Mouse (Mus musculus) forebrain, postnatal 0 days (tissue): ENCODE measurements around the gene Krt42. TPM values are rescaled to one million over a fixed set of nuclear protein-coding genes. Genes with fewer than 3 reads are reported as not detected.
"Not testable (repeated sequence)": the region's sequence is repeated elsewhere in the genome, so short reads cannot be mapped to it uniquely, and the experiment has no call there.

Source experiments
- ATAC-seq: fragments of 200-750 bp; cut with Nextera tagmentation; 2 replicates; pipeline ENCODE4 v1.8.0; 2017; ENCODE audit warnings: mild to moderate bottlenecking, moderate library complexity
- DNase-seq: peaks from one replicate; pipeline ENCODE4 v3.0.0-alpha.2; 2015
- H3K27ac ChIP-seq: fragments of 300-500 bp; sonication (generic); 2 replicates; pipeline ENCODE4 v1.5.1; 2014; ENCODE audit warnings: low read depth, mild to moderate bottlenecking, antibody characterized with exemption, low read length, moderate library complexity, mixed read lengths
- H3K27me3 ChIP-seq: fragments of 300-500 bp; sonication (generic); 2 replicates; pipeline ENCODE4 v1.6.1; 2014; ENCODE audit warnings: mild to moderate bottlenecking, low read length, mixed read lengths; ENCODE audit not compliant: insufficient read depth
- H3K36me3 ChIP-seq: fragments of 300-500 bp; sonication (generic); 2 replicates; pipeline ENCODE4 v1.6.1; 2014; ENCODE audit warnings: mild to moderate bottlenecking, moderate library complexity; ENCODE audit not compliant: insufficient read depth
- H3K4me1 ChIP-seq: fragments of 300-500 bp; sonication (generic); 2 replicates; pipeline ENCODE4 v1.6.1; 2014; ENCODE audit warnings: antibody characterized with exemption; ENCODE audit not compliant: insufficient read depth
- H3K4me2 ChIP-seq: fragments of 300-500 bp; sonication (generic); 2 replicates; pipeline ENCODE4 v1.6.1; 2014; ENCODE audit warnings: low read depth, mild to moderate bottlenecking, moderate library complexity
- H3K4me3 ChIP-seq: fragments of 300-500 bp; sonication (generic); 2 replicates; pipeline ENCODE4 v1.5.1; 2014; ENCODE audit warnings: low read depth, low read length, mixed read lengths
- H3K9ac ChIP-seq: fragments of 300-500 bp; sonication (generic); 2 replicates; pipeline ENCODE4 v1.6.1; 2014; ENCODE audit warnings: mild to moderate bottlenecking
- H3K9me3 ChIP-seq: fragments of 300-500 bp; sonication (generic); 2 replicates; pipeline ENCODE4 v1.6.1; 2016; ENCODE audit warnings: low read length
- CTCF ChIP-seq: sonication (generic); IDR thresholded peaks from 2 replicates; pipeline ENCODE4 v1.5.1; 2016; ENCODE audit warnings: antibody characterized with exemption, control low read depth, low read depth
- WGBS: fragments of 180-500 bp; shearing (Covaris S2); extraction: QIAGEN DNeasy Blood & Tissue Kit; methylation state at CpG from one replicate; pipeline ENCODE4 v1.1.7; 2014; 5-methylcytosine and 5-hydroxymethylcytosine counted together
- polyA plus RNA-seq: library from polyadenylated mRNA; unstranded; fragments of >200 nt; fragmentation: Nextera tagmentation; extraction: Ambion mirVana; gene quantifications from 2 replicates; pipeline ENCODE4 v1.2.1, GENCODE M21; 2015
- total RNA-seq: library from RNA; depleted of rRNA; stranded (reverse); fragments of >200 nt; gene quantifications from 2 replicates; pipeline ENCODE4 v1.2.3, GENCODE M21; 2014; rRNA removed

The Krt42 gene
- total and polyA plus RNA-seq, 2 experiments from 2014 or later, result not detected

DNA sequence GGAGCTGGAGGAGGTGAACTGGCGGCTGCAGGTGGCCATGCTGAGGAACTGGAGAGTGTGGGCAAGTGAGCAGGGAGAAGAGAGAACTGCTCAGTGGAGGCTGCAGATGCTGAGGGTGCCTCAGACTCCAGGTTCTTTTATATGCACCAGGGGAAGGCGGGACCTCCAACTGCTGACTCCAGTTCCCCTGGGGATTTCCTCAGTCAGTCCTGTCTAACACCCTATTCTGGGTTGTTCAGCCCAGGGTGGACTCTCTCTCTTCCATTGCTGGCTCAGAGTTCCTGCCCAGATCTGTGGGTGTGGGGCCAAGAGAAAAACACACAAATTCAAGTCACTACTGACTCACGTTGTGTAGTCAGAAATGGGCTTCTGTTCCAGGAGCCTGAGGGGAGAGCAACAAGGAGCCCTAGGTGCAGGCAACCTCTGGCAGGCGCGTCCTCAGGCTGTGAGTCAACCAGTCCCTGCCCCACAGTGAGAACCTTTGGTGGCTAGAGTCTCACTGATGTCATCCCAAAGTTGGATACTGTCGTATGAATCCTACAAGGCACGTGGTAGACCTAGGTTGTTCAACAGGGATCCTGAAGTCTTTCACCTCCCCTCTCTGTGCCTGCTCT lies 20.7 kb downstream of the Krt42 start, which contains the start of gene Krt16:
TSS of gene Krt16 (minus strand) at position 51 of the 614 bp plus-strand sequence.
- no peak for ATAC-seq
- Histone ChIP-seq H3K4me3 (no peak within 1 kb of the TSS), H3K27me3 (no peaks in the 10 kb centered on the region), H3K36me3 (no peaks in the 10 kb centered on the region), H3K27ac (no peak within 1 kb of the TSS), H3K4me2 (no peak within 1 kb of the TSS), H3K9ac (no peak within 1 kb of the TSS), H3K9me3 (no peaks in the 10 kb centered on the region), H3K4me1 (no peaks in the 10 kb centered on the region)
- no peak for DNase-seq
- 86% methylated on average over 7 of the region's 7 CpGs for WGBS
- no peak for TF ChIP-seq CTCF

DNA sequence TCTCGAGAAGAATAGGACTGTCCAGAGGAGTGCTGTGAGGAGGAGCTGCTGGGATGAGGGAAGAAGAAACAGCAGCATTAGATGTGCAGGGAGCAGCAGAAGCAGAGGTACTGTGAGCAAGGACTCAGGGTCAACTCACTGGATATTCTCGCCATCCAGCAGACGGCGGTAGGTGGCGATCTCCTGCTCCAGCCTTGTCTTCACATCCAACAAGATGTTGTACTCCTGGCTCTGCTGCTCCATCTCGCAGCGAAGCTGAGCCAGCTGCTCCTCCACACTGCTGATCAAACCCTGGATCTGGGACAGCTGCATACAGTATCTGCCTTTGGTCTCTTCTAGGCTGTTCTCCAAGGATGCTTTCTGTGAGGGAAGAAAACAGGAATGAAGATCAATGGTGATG lies 23.2 kb downstream of the Krt42 start:
- not testable (repeated sequence) for H3K27ac ChIP-seq, ATAC-seq, DNase-seq, H3K9me3 ChIP-seq, H3K9ac ChIP-seq, H3K4me1 ChIP-seq, H3K4me2 ChIP-seq, H3K27me3 ChIP-seq, H3K4me3 ChIP-seq, H3K36me3 ChIP-seq
- 61% methylated on average over 7 of the region's 7 CpGs for WGBS

DNA sequence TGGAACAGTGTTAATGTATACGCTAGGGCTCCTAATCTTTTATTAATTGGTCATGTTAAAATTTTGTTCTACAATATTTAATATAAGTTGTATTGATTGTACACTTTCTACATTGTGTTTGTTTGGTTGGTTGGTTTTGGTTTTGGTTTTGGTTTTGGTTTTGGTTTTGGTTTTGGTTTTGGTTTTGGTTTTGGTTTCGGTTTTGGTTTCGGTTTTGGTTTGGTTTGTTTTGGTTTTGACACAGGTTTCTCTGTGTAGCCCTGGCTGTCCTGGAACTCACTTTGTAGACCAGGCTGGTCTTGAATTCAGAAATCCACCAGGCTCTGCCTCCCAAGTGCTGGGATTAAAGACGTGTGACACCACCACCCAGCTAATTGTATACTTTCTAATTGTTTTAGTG lies 29.4 kb downstream of the Krt42 start:
- not testable (repeated sequence) for ATAC-seq, DNase-seq, H3K4me1 ChIP-seq, H3K4me2 ChIP-seq, H3K36me3 ChIP-seq, H3K27me3 ChIP-seq, H3K9ac ChIP-seq, H3K27ac ChIP-seq, H3K4me3 ChIP-seq, H3K9me3 ChIP-seq
- 89% methylated on average over 4 of the region's 4 CpGs for WGBS

DNA sequence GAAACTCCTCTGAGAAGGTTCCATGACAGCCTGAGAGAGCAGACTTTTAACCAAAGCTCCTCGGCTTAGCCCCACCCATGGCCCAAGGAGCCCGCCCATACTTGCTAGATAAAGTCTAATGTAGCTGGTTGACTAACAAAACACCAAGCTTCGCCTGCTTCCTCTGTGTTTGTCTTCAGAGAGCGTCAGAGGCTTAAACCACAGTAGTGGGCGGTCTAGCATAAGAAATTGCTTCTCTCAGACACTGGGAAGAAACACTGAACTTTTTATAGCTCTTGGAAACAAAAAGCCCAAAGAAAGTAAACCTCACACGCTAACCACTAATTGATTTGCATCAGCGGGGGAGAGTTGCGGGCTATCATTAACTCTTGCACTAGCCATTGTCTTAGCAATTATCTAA lies 47.9 kb downstream of the Krt42 start:
- ATAC-seq (no peak), DNase-seq (no peak)
- Histone ChIP-seq H3K36me3 (no peaks in the 10 kb centered on the region), H3K4me3 (no peak overlapping the region), H3K9me3 (no peaks in the 10 kb centered on the region), H3K27me3 (no peaks in the 10 kb centered on the region), H3K4me1 (no peaks in the 10 kb centered on the region), H3K27ac (no peak overlapping the region), H3K9ac (no peak overlapping the region), H3K4me2 (no peak overlapping the region)
- WGBS, result 40% methylated on average over 8 of the region's 8 CpGs
- TF ChIP-seq CTCF, result no peak

DNA sequence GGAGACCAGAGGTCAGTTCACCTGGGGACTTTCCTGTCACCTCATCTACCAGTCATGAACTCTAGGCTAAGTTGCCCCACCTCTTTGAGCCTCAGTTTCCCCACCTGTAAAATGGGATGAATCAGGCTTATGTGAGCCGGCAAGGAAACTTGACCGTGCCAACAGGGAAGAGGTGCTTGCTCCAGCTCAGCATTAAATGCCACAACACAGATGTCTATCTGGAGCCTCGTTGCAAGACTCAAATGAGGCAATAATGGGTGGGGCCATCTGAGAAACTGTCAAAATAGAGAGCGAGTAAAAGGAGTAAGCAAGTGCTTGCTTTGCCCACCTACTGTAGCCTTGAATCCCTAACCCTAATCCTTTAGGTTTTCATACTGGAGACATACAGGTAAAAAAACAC lies 50.4 kb downstream of the Krt42 start:
- no peak overlapping the region for H3K4me3 ChIP-seq
- WGBS, result 84% methylated on average over 4 of the region's 4 CpGs
- ATAC-seq (no peak), DNase-seq (no peak)
- no peak overlapping the region for H3K27ac ChIP-seq
- no peaks in the 10 kb centered on the region for H3K4me1 ChIP-seq
- no peaks in the 10 kb centered on the region for H3K9me3 ChIP-seq
- no peaks in the 10 kb centered on the region for H3K36me3 ChIP-seq
- TF ChIP-seq CTCF, result no peak
- no peaks in the 10 kb centered on the region for H3K27me3 ChIP-seq
- no peak overlapping the region for H3K9ac ChIP-seq
- no peak overlapping the region for H3K4me2 ChIP-seq

Other genes starting within 250 kb of the Krt42 start
- not detected in 2 replicates for gene Krt33b, start 240.0 kb downstream of the Krt42 start, total RNA-seq
- not detected in 2 replicates for gene Krt33b, start 240.0 kb downstream of the Krt42 start, polyA plus RNA-seq
- not detected in 2 replicates for gene Krt34, start 228.3 kb downstream of the Krt42 start, total RNA-seq
- gene Krt34, start 228.3 kb downstream of the Krt42 start, polyA plus RNA-seq, result 0.10 TPM in 1 of 2 replicates, not detected in the other
- not detected in 2 replicates for gene Krt31, start 219.3 kb downstream of the Krt42 start, total RNA-seq
- not detected in 2 replicates for gene Krt31, start 219.3 kb downstream of the Krt42 start, polyA plus RNA-seq
- gene Krt32, start 181.6 kb downstream of the Krt42 start, total RNA-seq, result not detected in 2 replicates
- not detected in 2 replicates for gene Krt32, start 181.6 kb downstream of the Krt42 start, polyA plus RNA-seq
- gene Krt35, start 173.6 kb downstream of the Krt42 start, total RNA-seq, result not detected in 2 replicates
- gene Krt35, start 173.6 kb downstream of the Krt42 start, polyA plus RNA-seq, result not detected in 2 replicates
- not detected in 2 replicates for gene Krt36, start 164.2 kb downstream of the Krt42 start, total RNA-seq
- not detected in 2 replicates for gene Krt36, start 164.2 kb downstream of the Krt42 start, polyA plus RNA-seq
- gene Krt13, start 148.3 kb downstream of the Krt42 start, total RNA-seq, result not detected in 2 replicates
- 0.31 TPM in 1 of 2 replicates, not detected in the other for gene Krt13, start 148.3 kb downstream of the Krt42 start, polyA plus RNA-seq
- not detected in 2 replicates for gene Krt15, start 133.9 kb downstream of the Krt42 start, total RNA-seq
- gene Krt15, start 133.9 kb downstream of the Krt42 start, polyA plus RNA-seq, result 0.17 and 0.47 TPM in 2 replicates
- gene Krt19, start 121.2 kb downstream of the Krt42 start, total RNA-seq, result 5.8 and 6.5 TPM in 2 replicates
- gene Krt19, start 121.2 kb downstream of the Krt42 start, polyA plus RNA-seq, result 3.8 and 7.0 TPM in 2 replicates
- gene Krt9, start 76.6 kb downstream of the Krt42 start, total RNA-seq, result not detected in 2 replicates
- 0.06 TPM in 1 of 2 replicates, not detected in the other for gene Krt9, start 76.6 kb downstream of the Krt42 start, polyA plus RNA-seq
- 0.14 and 0.15 TPM in 2 replicates for gene Krt14, start 62.3 kb downstream of the Krt42 start, total RNA-seq
- gene Krt14, start 62.3 kb downstream of the Krt42 start, polyA plus RNA-seq, result 0.63 and 0.88 TPM in 2 replicates
- gene Krt16, start 21.0 kb downstream of the Krt42 start, total RNA-seq, result not detected in 2 replicates
- not detected in 2 replicates for gene Krt16, start 21.0 kb downstream of the Krt42 start, polyA plus RNA-seq
- gene Krt17, start 8.8 kb downstream of the Krt42 start, total RNA-seq, result 0.31 TPM in 1 of 2 replicates, not detected in the other
- 0.47 and 0.51 TPM in 2 replicates for gene Krt17, start 8.8 kb downstream of the Krt42 start, polyA plus RNA-seq
- 105 and 115 TPM in 2 replicates for gene Eif1, start 50.0 kb upstream of the Krt42 start, total RNA-seq
- 1,342 and 1,370 TPM in 2 replicates for gene Eif1, start 50.0 kb upstream of the Krt42 start, polyA plus RNA-seq
- gene Gast, start 64.5 kb upstream of the Krt42 start, total RNA-seq, result not detected in 2 replicates
- 0.48 and 0.51 TPM in 2 replicates for gene Gast, start 64.5 kb upstream of the Krt42 start, polyA plus RNA-seq
- 274 and 518 TPM in 2 replicates for gene Hap1, start 86.3 kb upstream of the Krt42 start, total RNA-seq
- gene Hap1, start 86.3 kb upstream of the Krt42 start, polyA plus RNA-seq, result 131 and 237 TPM in 2 replicates
- gene Jup, start 127.9 kb upstream of the Krt42 start, total RNA-seq, result 76.6 and 106 TPM in 2 replicates
- gene Jup, start 127.9 kb upstream of the Krt42 start, polyA plus RNA-seq, result 59.4 and 67.0 TPM in 2 replicates
- 16.8 and 27.1 TPM in 2 replicates for gene P3h4, start 145.0 kb upstream of the Krt42 start, total RNA-seq
- gene P3h4, start 145.0 kb upstream of the Krt42 start, polyA plus RNA-seq, result 17.9 and 19.8 TPM in 2 replicates
- gene Fkbp10, start 145.8 kb upstream of the Krt42 start, total RNA-seq, result 18.1 and 34.6 TPM in 2 replicates
- gene Fkbp10, start 145.8 kb upstream of the Krt42 start, polyA plus RNA-seq, result 23.3 and 23.4 TPM in 2 replicates
- gene Nt5c3b, start 171.9 kb upstream of the Krt42 start, total RNA-seq, result 63.0 and 80.5 TPM in 2 replicates
- gene Nt5c3b, start 171.9 kb upstream of the Krt42 start, polyA plus RNA-seq, result 113 and 118 TPM in 2 replicates
- 0.29 and 0.46 TPM in 2 replicates for gene Klhl10, start 172.0 kb upstream of the Krt42 start, total RNA-seq
- 0.53 and 0.65 TPM in 2 replicates for gene Klhl10, start 172.0 kb upstream of the Krt42 start, polyA plus RNA-seq
- 60.1 and 73.9 TPM in 2 replicates for gene Klhl11, start 202.9 kb upstream of the Krt42 start, total RNA-seq
- gene Klhl11, start 202.9 kb upstream of the Krt42 start, polyA plus RNA-seq, result 7.8 and 9.6 TPM in 2 replicates